Mouse (Mus musculus) spleen, postnatal 10 days (tissue): ENCODE data around the gene Gm10518.

Experiments used
- DNase-seq, 2 experiments: peaks; one replicate each; pipeline ENCODE4 v3.0.0; 2021 to 2022; ENCODE audit warnings: low spot score in 2 of 2

The Gm10518 gene

DNA sequence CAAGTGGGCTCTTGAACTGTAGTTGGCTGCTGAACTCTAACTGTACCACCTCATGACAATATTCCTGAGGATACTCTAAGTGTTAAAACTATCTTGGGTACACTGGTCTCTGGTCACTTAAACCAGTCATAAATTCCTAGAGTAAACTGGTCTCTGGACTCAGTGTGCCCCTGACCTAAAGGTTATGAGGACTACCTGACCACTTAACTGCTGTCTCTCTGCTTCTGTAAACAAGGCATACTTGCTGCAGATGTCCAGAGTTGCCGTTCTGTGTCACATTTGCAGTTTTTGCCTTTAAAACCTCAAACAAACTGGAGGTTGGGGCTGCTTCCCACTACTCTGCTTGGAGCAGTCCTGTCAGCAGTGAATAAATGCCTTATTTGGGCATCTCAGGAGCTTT is 30.4 kb downstream of the Gm10518 start:
- no peak for DNase-seq

DNA sequence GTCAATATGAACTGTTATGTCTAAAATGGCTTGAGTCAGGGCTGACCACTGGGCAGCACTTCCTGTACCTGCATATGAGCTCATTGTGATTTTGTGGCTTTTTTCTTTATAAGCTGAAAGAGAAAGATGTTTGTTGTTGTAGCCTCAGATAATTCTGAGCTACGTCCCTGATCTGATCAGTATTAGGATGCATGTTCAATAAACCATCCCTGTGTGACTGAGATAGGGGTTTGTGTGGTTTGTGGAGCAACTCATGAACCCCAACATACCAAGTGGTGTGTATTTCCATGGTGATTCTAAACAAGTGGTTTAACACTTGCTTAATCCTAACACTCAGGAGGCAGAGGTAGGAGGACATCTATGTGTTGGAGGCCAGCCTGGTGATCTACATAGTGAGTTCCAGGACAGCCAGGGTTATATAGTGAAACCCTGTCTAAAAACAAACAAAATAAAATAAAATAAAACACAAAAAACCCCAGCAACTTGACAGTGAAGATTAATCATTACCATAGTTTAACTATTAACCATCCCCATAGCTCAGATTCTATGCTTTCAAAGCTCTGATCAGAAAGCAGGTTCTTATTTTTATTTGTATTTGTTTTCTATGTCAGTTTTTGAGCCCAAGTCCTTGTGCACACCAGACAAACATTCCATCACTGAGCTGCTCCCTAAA is 32.7 kb downstream of the Gm10518 start:
- DNase-seq: no peak

GRCm38 (mm10) chr1:179836426-179837404 is 33.5 kb downstream of the Gm10518 start:
- no peak for DNase-seq

- DNase-seq: no peak
Measured at GRCm38 (mm10) chr1:179842568-179842967, 39.4 kb downstream of the Gm10518 start.

DNA sequence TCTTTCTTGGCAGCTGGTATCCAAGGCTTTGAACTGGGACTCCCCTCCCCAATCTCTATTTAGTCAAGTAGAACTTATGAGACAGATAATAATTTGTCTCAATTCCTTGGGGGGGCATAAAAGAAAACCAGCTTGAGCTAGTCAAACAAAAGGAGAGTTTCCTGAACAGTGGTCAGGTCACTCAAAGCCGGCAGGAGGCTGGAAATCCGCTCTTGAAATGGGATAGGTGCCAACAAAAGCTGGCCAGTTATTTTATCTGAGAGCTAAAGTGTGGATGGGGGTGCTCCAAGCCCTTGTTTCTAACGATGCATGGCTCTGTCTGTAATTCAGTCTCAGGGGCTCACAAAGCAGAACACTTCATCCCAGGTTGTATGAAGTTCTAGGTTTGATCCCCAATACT is 40.8 kb downstream of the Gm10518 start:
- no peak for DNase-seq

DNA sequence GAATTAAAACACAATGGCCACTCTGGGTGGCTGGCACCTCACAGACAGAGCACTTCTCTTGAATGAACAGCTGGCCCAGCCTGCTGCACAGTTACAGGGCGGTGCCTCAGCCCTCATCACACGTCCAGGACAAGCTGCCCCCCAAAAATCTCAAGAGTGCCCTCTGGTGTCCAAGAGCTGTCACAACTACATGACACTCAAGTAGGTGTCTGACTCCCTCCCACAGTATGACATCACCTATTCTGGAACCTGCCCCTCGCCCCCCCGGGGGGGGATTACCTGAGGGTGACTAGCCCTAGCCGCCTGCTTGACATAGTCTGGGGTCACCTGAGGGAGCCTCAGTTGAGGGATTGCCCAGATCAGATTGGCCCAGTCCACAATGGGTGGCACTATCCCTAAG is 41.7 kb downstream of the Gm10518 start:
- peak; percentile 66 to 84 for DNase-seq

GRCm38 (mm10) chr1:179845832-179846499 is 42.8 kb downstream of the Gm10518 start:
- DNase-seq: no peak

GRCm38 (mm10) chr1:179847173-179847572 is 44.0 kb downstream of the Gm10518 start:
- no peak for DNase-seq

DNA sequence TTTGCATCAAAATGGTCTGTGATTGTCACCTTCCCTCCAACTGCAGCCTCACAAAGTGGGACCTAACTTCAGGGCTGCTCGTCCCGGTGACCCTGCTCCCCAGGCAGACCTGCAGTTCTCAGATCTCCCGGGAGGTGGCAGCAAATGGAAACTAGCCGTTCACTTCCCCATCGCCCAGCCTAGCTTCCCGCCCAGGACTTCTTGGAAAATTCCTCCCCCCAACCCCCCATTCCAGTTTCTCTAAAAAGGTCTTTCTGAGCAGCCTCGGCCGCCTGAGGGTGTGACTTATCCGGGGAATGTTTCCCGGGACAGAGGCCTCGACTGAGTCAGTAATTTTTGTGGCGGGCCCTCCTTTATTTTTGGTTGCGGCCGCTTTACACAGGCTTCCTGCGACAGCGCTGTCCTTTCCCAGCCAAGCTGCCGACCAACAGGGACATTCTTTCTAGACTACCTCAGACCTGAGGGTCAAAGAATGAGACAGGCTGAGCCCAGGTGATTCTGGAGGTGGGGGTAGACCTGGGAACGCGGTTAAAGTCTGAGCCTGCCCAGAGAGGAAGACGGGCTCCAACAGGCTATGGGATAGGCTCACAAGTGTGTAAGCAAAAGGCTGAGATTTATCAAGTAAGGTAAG is 44.7 kb downstream of the Gm10518 start:
- DNase-seq: peak; percentile 88 to 91

DNA sequence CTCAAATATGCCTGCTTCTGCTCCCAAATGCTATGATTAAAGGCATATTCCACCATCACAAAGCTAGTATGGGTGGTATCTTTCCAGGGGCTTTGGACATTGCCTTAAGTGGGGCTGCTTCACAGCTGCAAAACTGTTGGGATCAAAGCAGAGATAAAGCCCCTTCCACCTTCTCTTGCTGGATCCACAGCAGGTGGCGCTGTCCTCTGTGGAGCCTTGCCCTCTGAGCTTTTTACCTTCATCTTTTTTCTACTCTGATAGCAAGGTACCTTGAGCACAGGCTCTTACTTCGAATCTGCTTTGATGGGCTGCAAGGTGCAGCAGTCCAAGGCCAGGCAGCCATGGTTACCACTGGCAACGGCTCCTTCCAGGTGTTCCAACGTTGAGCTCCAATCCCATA is 50.2 kb downstream of the Gm10518 start:
- DNase-seq: peak; percentile 32 to 69
